Mouse (Mus musculus): ENCODE data around the gene Stox2. TPM values are rescaled to one million over a fixed set of nuclear protein-coding genes. Genes with fewer than 3 reads are reported as not detected.

The Stox2 gene
- total and polyA plus RNA-seq, 3 experiments: under 0.01 TPM; not detected in 2

DNA sequence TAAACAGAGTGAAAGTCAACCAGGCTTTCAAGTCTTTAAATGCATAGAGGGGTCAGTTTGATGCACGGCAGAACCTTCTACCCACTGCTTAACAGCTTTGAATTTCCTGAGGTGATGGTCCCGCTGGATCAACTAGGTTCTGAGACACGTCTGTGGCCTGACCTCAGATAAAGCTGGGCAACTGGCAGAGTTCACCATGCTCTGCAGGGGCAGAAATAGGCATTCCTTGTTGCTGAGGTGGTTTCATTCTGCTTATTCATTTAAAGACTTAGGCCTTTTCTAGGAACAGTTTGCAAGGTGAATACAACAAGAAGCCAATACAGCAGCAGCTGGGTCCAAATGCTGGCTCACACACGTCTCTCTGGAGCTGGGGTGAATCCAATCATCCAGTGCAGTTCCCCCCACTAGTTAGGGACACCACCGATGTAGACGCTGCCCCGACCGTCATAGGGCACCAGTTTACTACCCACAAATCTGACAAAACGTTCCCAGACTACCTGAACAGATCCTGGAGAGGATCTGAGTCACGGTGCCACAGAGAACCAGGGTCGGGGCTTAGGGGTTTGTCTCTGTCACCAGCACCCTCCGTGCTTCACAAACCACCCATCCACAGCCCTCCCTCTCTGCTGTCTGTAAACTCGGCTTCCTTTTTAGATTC lies 204.6 kb downstream of the Stox2 start (continued):
- TF ChIP-seq JUND (IDR thresholded peaks at IDR 0.05; ENCODE audit: low read depth, low read length) (no peak), RAD21 (IDR thresholded peaks at IDR 0.05; ENCODE audit: low read depth, low read length) (no peak)

DNA sequence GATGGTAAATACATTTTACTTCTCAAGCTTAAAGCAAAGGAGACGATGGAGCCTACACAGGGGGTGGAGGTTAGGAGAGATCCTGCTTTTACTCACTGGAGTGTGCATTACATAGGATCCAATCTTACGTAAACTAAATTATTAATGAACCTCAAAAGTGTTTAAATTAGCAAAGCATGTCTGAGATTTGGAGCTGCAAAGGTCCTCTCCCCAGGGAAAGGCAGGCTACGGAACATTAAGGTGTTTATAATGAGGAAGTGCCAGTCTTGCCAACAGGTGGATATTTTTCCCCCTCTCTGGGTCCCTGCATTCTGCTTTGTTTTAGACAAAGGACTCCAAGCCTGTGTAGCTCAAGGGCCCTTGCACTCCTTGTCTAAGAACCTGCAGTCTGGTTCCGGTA lies 205.3 kb downstream of the Stox2 start:
- TF ChIP-seq SMC3 (IDR thresholded peaks at IDR 0.05; ENCODE audit: low read depth, low read length) (no peak), GATA1 (IDR thresholded peaks at IDR 0.05; ENCODE audit: low read depth, low read length) (no peak), RAD21 (IDR thresholded peaks at IDR 0.05; ENCODE audit: low read depth, low read length) (no peak), BHLHE40 (IDR thresholded peaks at IDR 0.05; ENCODE audit: borderline replicate concordance, low read depth, low read length) (no peak), CTCF (IDR thresholded peaks at IDR 0.05 in 2 of 3, conservative IDR thresholded peaks at IDR 0.05 in 1 of 3; ENCODE audit: control insufficient read depth in 1 of 3, insufficient read depth in 1 of 3, low read depth in 2 of 3, low read length in 3 of 3, poor library complexity in 1 of 3, severe bottlenecking in 1 of 3) (no peak), MAZ (IDR thresholded peaks at IDR 0.05; ENCODE audit: low read depth, low read length) (no peak), HCFC1 (IDR thresholded peaks at IDR 0.05; ENCODE audit: low read depth, low read length) (no peak)
- Histone ChIP-seq H3K4me3 (ENCODE audit: control insufficient read depth in 1 of 2, insufficient read depth in 1 of 2, low read depth in 2 of 2, low read length in 2 of 2) (no peak overlapping the region), H3K9me3 (replicated peaks; ENCODE audit: insufficient read depth, low read length) (no peaks in the 10 kb centered on the region), H3K27ac (ENCODE audit: control insufficient read depth, low read depth, low read length) (no peak overlapping the region), H3K9ac (ENCODE audit: control insufficient read depth, low read depth, low read length, poor library complexity, severe bottlenecking) (no peak overlapping the region), H3K27me3 (ENCODE audit: control insufficient read depth in 1 of 2, insufficient read depth in 2 of 2, low read length in 2 of 2) (no peaks in the 10 kb centered on the region), H3K4me1 (ENCODE audit: control insufficient read depth in 1 of 2, insufficient read depth in 2 of 2, low read length in 2 of 2) (no peaks in the 10 kb centered on the region), H3K79me2 (ENCODE audit: control insufficient read depth, insufficient read depth, low read length, poor library complexity) (no peaks in the 10 kb centered on the region), H3K36me3 (ENCODE audit: control insufficient read depth in 1 of 2, insufficient read depth in 2 of 2, low read length in 2 of 2) (no peaks in the 10 kb centered on the region)
- DNase-seq (ENCODE audit: low read depth, low spot score): no peak

DNA sequence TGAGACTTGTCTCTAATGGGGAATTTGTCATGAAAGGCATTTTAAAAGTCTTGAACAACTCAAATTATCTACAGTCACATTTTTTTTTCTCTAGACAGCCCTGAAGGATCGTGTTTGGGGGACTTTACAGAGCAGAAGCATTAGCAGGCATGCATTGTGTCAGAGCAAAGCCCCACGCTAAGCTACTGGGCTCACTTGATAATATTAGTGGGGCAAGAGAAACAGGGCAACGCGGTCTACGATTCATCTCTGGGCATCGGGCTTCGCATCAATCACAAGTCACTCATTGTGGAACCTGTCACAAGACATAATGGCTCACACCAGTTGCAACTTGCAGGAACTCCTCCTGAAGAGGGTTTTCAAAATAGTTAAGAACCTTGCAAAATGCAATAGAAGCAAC lies 205.9 kb downstream of the Stox2 start:
- Histone ChIP-seq H3K4me1 (ENCODE audit: control insufficient read depth in 1 of 2, insufficient read depth in 2 of 2, low read length in 2 of 2) (no peaks in the 10 kb centered on the region), H3K36me3 (ENCODE audit: control insufficient read depth in 1 of 2, insufficient read depth in 2 of 2, low read length in 2 of 2) (no peaks in the 10 kb centered on the region), H3K79me2 (ENCODE audit: control insufficient read depth, insufficient read depth, low read length, poor library complexity) (no peaks in the 10 kb centered on the region), H3K27ac (ENCODE audit: control insufficient read depth, low read depth, low read length) (no peak overlapping the region), H3K4me3 (ENCODE audit: control insufficient read depth in 1 of 2, insufficient read depth in 1 of 2, low read depth in 2 of 2, low read length in 2 of 2) (no peak overlapping the region), H3K27me3 (ENCODE audit: control insufficient read depth in 1 of 2, insufficient read depth in 2 of 2, low read length in 2 of 2) (no peaks in the 10 kb centered on the region), H3K9me3 (replicated peaks; ENCODE audit: insufficient read depth, low read length) (no peaks in the 10 kb centered on the region), H3K9ac (ENCODE audit: control insufficient read depth, low read depth, low read length, poor library complexity, severe bottlenecking) (no peak overlapping the region)
- TF ChIP-seq MXI1 (IDR thresholded peaks at IDR 0.05; ENCODE audit: low read depth, low read length): no peak
- TF ChIP-seq GATA1 (IDR thresholded peaks at IDR 0.05; ENCODE audit: low read depth, low read length): no peak
- TF ChIP-seq MYB (IDR thresholded peaks at IDR 0.05; ENCODE audit: low read depth, low read length): no peak
- TF ChIP-seq ZNF384 (IDR thresholded peaks at IDR 0.05; ENCODE audit: low read depth, low read length): no peak
- no peak for TF ChIP-seq RCOR1 (IDR thresholded peaks at IDR 0.05; ENCODE audit: low read depth, low read length)
- no peak for TF ChIP-seq CTCF (IDR thresholded peaks at IDR 0.05 in 2 of 3, conservative IDR thresholded peaks at IDR 0.05 in 1 of 3; ENCODE audit: control insufficient read depth in 1 of 3, insufficient read depth in 1 of 3, low read depth in 2 of 3, low read length in 3 of 3, poor library complexity in 1 of 3, severe bottlenecking in 1 of 3)
- TF ChIP-seq TBP (IDR thresholded peaks at IDR 0.05; ENCODE audit: low read depth, low read length): no peak
- no peak for TF ChIP-seq USF1 (IDR thresholded peaks at IDR 0.05; ENCODE audit: low read depth, low read length)
- TF ChIP-seq SIN3A (IDR thresholded peaks at IDR 0.05; ENCODE audit: low read length): no peak
- no peak for TF ChIP-seq E2F4 (IDR thresholded peaks at IDR 0.05; ENCODE audit: borderline replicate concordance, low read depth, low read length)
- no peak for TF ChIP-seq KAT2A (conservative IDR thresholded peaks at IDR 0.05; ENCODE audit: low read depth, low read length)
- no peak for TF ChIP-seq HCFC1 (IDR thresholded peaks at IDR 0.05; ENCODE audit: low read depth, low read length)
- DNase-seq (ENCODE audit: low read depth, low spot score): no peak

Measured in MEL (cell line).